Mouse (Mus musculus) CD4-positive, CD25-positive, alpha-beta regulatory T cell, adult 4 months (primary cell): Measurements from ENCODE around the gene Prkab1. TPM values are rescaled to one million over a fixed set of nuclear protein-coding genes. Genes with fewer than 3 reads are reported as not detected.

Experiments used
- ATAC-seq: one replicate; pipeline ENCODE4 v1.8.0; 2017
- polyA plus RNA-seq, 2 experiments: library from polyadenylated mRNA; unstranded; fragments of 100-300 nt; shearing (Covaris generic); gene quantifications; one replicate each; pipeline ENCODE4 v1.2.1; 2017

The Prkab1 gene
- polyA plus RNA-seq = 10 to 100 TPM; 40.1 to 55.1 TPM

DNA sequence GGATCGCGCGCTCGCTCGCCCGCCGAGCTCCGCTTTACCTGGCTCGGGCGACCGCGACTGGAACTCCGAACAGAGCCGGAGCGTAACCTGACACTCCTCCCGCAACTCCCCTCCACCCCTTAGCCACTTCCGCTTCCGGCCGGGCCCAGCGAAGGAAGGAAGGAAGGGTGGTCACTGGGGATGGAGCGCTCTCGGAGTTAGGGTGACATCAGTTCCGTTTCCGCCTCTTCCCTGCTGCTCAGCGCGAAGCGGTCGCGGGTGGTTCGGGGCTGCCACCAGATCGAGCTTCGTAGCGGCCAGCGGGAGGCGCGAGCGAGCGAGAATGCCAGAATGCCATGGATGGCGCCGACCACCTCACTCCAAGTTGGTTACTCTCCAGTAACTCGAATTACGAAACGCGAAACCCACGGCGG, at the start of gene Prkab1:
Prkab1 (minus strand) TSS at position 182 of the 413 bp plus-strand sequence.
- ATAC-seq = peak; percentile 89

GRCm38 (mm10) chr5:116069618-116070017, 45.3 kb upstream of the Prkab1 start:
- no peak for ATAC-seq

DNA sequence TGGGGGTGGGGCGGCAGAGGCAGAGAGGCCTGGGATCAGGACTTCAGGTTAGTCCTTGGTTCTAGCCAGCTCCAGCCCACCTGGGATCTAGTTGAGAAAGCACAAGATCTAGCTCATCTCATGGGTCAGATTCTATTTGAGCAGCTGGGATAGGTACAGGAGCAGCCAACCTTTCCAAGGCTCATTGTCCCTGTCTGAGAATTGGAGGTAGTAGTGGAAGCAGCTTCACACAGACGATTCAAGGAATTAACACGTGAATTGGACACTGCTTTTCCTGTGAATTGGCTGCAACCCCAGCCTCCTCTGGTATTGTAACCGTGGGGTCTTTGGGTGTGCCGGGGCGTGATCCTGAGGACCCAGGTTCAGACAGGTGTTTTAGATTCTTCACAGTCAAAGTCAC, 28.5 kb upstream of the Prkab1 start:
- ATAC-seq = no peak

DNA sequence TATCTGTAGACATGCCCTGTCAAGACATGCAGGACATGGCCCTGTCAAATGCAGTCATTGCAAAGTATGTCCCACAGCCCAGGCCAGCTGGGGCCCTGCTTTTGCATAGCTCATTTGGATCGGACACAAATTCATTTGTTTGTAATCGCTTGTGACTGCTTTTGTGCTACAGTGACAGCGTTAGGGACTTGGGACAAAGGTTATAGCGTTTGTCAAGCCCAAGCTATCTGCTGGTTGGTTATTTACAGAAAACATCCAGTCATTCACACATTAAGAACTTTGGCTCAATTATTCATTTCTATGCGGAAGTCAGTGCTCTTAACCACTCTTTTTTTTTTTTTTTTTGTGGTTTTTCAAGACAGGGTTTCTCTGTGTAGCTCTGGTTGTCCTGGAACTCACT, 27.9 kb upstream of the Prkab1 start:
- ATAC-seq = no peak

DNA sequence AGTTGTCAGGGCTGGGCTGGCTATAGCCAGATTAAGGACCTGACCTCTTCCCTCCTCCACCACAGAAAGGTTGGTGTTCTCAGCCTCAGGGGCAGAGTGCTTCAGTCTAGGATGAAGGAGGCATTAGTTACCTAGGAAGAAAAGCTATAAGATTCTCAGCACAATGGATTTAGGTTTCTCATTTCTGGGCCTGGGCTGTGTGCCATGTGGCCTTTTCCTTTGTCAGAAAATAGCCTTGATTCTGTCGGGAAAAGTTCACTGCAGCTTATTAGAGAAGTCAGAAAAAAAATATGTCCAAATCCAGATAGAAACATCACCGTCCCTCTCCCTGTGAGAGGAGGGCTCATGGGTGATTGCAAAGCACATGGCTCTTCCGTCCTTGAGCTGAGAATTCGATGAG, 25.5 kb upstream of the Prkab1 start:
- ATAC-seq = no peak

DNA sequence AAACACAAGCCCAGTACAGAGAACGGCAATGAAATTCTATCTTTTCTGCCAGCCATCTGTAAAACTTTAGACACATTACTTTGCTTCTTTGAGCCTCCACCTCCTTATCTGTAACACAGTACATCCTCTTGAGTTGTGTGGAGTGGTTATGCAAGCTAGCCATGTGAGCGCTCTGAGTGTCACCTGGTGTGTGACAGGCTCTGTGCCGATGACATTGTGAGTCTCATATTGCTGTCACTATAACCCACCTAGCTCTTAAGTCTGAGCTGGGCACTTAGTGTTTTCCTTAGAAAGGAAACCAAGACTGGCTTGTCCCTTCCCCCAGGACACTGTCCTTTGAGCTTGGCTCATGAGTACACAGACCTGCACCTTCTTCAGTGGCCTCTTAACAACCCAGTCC, 24.0 kb upstream of the Prkab1 start:
- ATAC-seq = no peak

GRCm38 (mm10) chr5:116046246-116046645, 21.9 kb upstream of the Prkab1 start:
- ATAC-seq = no peak

DNA sequence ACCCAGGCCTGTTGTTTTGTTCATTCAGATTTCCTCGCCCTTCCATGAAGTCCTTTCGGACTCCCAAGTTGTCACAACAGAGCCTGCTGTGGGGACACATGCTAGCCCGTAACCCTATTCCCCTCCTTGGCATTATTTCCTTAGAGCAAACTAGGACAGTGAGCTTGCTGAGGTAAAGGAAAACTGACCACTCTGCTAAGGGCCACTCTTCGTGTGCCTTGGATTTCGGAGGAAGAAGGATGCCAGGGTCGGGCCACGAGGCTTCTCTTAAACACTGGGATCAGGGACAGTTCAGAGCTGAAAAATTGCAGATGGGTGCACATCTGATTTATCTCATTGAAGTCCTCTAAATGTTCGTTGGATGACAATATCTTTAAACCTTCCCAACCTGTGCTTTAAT, 21.3 kb upstream of the Prkab1 start:
- no peak for ATAC-seq

- no peak for ATAC-seq
Measured at GRCm38 (mm10) chr5:116042241-116042640, 17.9 kb upstream of the Prkab1 start.

GRCm38 (mm10) chr5:116039706-116040105, 15.4 kb upstream of the Prkab1 start:
- no peak for ATAC-seq

DNA sequence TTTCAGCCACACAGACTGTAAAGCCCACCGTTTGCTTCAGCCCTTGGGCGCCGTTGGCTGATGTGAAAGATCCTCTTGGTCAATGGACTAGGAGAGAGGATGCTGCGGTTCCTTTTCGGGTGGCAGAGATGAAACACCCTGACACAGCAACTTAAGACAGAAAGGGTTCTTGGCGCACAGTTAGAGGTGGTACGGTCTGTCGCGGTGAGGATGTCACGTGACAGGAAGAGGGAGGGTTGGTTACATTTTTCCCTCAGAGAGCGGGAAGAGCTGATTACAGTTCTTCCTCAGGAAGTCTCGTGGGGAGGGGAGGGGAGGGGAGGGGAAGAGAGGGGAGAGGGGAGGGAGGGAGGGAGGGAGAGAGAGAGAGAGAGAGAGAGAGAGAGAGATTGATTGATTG, 13.4 kb upstream of the Prkab1 start:
- ATAC-seq = no peak

GRCm38 (mm10) chr5:116036465-116036864, 12.2 kb upstream of the Prkab1 start:
- no peak for ATAC-seq

DNA sequence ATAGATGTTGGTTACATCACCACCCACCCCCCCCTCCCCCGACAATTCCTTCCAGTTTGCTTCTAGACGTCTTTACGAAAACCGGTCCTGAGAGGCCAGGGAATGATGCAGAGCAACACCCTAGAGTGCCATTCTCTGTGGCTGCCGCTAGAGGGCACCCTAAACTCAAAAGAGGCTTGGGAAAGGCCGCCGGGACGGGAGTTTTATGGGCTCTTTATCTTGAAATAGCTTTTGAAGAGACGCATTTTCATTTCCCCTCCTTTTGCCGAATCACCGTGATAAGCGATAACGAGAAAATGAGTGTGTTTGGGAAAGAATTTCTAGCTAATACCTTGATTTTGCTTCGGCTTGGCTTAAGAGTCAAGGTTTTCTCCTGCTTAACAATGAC, 6.9 kb upstream of the Prkab1 start:
- no peak for ATAC-seq

- no peak for ATAC-seq
Measured at GRCm38 (mm10) chr5:116030566-116031189, 6.4 kb upstream of the Prkab1 start.

DNA sequence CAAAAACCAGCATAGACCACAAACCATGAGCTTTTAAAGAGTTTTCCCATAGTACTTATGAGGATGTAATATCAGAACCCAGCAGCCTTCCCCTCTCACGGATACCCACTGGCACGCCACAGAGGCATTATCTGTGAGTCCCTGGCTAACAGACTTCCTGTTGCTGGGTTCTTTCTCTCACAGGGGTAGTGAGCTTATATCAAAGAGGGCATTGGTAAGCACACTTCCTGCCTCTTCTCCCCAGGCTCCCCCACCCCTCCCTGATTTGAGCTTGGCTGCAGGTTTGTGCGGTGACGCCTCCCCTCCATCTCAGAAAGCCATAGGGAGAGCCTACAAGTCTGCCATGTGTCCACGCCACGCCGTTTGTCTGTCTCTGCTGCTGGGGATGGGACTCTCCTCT, 4.8 kb upstream of the Prkab1 start:
- peak; percentile 80 for ATAC-seq

GRCm38 (mm10) chr5:116026561-116026960, 2.3 kb upstream of the Prkab1 start:
- no peak for ATAC-seq

DNA sequence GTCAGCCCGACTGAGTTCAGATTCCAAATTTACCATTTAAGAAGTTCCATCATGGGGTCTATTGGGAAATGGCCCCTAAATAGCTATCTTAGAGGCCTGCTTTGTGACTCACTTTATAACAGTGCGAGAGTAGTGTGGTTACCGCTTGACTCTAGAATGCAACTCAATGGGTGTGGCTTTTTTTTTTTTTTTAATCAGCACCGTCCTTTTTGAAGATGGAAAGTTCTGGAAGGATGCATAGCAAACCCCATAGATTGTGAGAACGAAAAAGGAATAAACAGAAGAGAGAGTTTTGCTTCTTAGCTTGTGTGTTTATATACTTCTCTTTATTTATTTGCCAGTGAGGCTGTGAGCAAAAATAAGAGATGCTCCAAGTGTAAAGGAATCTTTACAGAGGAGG, 1.8 kb upstream of the Prkab1 start:
- ATAC-seq = no peak

DNA sequence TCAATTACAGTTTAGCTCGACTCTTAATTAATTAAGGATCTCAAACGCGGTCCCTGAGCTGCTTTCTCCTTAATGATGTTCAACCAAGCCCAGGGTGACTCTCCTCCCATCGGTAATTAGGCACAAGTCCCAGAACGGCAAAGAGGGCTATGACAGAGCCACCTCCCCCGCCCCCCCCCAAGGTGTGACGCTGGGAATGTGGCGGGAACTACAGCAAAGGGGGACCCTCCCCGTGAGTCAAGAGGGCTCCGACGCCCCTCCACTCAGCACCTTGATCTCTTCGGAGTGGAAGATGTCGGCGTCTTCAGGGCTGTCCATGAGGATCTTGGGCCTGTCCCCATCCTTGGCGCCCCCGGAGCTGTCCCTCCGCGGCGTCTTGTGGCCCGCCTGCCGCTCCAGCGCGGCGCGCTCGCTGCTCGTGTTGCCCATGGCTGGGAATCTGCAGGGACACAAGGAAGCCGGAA, 455 bp downstream of the Prkab1 start:
- peak; percentile 14 for ATAC-seq

GRCm38 (mm10) chr5:116023251-116023661, 1.1 kb downstream of the Prkab1 start:
- ATAC-seq = no peak

DNA sequence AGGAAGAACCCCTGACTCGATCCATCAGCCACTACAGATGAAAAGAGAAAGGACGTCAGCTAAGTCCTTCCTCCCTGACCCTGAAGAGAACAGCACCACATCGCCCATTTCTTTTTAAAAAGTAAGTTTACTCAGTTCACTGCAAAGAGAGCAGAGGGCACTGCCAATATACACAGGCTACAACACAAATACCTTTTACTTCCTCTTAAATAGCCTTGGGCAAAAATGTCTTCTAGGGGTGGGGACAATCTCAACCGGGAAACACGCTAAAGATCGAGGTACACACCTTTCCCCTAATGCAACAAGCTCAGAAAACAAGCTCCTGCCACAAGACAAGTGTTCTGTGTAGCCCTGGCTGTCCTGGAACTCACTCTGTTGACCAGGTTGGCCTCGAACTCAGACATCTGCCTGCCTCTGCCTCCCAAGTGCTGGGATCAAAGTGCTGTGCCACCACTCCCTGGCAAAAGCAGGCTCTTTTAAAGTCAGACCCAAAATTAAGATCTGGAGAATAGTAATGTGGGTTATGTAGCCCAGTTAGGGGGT, 1.6 kb downstream of the Prkab1 start:
- ATAC-seq = no peak

DNA sequence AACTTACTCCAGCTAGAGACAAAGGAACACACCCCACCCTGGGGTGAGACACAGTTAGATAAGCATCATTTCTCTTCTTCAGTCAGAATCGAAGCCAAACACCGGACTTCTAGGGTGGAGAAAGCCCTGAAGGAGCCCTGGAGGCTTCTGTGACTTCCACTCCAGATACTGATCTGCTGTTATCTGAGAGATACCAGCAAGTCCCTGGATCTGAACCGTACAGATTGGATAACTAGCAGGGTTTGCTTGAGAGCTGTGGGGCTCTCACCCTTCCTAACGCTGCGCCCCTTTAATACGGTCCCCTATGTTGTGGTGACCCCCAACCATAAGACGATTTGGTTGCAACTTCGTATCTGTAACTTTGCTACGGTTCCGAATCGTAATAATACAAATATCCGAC, 2.2 kb downstream of the Prkab1 start:
- no peak for ATAC-seq

GRCm38 (mm10) chr5:116021552-116021951, 2.8 kb downstream of the Prkab1 start:
- no peak for ATAC-seq

DNA sequence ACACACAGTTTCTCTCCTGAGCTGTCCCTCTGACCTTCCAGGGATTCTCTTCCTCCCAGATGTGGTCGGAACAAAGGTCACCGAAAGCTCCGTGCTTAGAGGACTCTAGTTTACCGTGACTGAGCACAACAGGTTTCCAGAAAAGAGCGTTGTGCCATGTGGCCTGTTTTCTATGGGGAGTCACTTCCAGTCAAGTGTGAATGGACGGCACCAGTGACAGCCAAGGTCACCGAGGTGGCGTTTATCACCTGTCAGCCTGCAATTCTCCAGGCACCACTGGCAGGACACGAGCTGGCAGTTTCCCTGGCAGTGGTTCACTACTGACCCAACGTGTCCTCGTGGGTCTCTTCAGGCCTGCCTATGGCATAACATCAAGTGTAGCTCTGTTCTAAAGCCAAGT, 4.9 kb downstream of the Prkab1 start:
- no peak for ATAC-seq

DNA sequence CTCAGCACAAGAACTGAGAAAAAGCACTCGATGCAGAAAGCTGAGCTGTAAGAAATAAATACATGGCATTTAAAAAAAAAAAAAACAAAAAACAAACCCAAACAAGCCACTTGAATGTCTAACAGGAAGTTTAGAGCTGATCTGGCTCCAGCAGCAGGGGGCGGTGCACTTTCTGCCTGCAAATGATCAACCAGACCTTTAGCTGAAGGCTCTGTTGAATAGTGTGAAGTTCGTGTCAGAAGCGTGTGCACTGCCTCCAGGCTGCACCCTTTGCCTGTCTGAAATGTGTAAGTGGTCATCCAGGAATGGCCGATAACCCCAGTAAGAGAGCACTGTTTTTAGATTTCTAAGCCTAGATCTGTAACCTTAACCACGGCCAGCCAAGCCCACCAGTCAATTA, 5.5 kb downstream of the Prkab1 start:
- ATAC-seq = no peak

GRCm38 (mm10) chr5:116018196-116018595, 6.1 kb downstream of the Prkab1 start:
- ATAC-seq = no peak
